Mouse (Mus musculus) liver, postnatal 0 days (tissue): ENCODE measurements at regions not wholly inside any gene's neighbourhood (a gene's known extent, or its start where the extent isn't known, plus 50 kb on each side); places are given as distances from the start of the nearest gene placed in this dataset.

Source experiments
- CTCF ChIP-seq: sonication (generic); IDR thresholded peaks from 2 replicates; pipeline ENCODE4 v1.5.1; 2016; ENCODE audit warnings: antibody characterized with exemption, low read depth
- EP300 ChIP-seq: IDR thresholded peaks from 2 replicates; pipeline ENCODE4 v1.6.1; 2016; ENCODE audit warnings: antibody characterized with exemption, low read depth, mild to moderate bottlenecking

- TF ChIP-seq CTCF (no peak), EP300 (no peak)
These were observed 597.9 kb upstream of the Stxbp6 start for GRCm38 (mm10) chr12:45672361-45672760.
